Mouse (Mus musculus): ENCODE results near the gene Tmprss5.

DNA sequence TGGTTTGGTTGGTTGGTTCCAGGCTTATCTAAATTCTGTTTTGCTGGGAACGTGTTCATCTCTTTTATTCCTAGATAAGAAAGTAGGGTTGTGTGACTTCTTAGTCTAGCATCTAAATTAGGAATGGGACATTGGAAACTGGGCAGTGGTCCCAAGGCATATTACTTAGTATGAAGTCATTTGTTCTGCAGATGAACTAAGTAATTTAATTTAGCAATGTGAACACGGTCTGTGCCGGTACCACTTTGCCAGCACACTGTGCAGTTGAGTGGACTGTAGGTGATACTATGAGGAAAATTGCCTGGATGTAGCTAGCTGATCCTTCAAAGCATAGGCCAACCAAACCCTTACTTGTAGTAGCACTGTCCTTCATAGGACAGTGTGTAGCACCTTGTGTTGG lies 4.2 kb upstream of the Tmprss5 start:
- TF ChIP-seq CTCF (IDR thresholded peaks at IDR 0.05; ENCODE audit: control insufficient read depth, insufficient read depth, insufficient read length) (no peak), USF1 (IDR thresholded peaks at IDR 0.05; ENCODE audit: low read depth) (no peak), FOSL1 (IDR thresholded peaks at IDR 0.05; ENCODE audit: insufficient read depth, low read length, poor library complexity, severe bottlenecking) (no peak), MAX (IDR thresholded peaks at IDR 0.05) (no peak)
